Mouse (Mus musculus) lung, adult 18-20 months (tissue): ENCODE data around the gene Gm33543.

Source experiments
- DNase-seq, 2 experiments: peaks; one replicate each; pipeline ENCODE4 v3.0.0; 2022; ENCODE audit warnings: mixed read lengths in 2 of 2

Gene Gm33543

DNA sequence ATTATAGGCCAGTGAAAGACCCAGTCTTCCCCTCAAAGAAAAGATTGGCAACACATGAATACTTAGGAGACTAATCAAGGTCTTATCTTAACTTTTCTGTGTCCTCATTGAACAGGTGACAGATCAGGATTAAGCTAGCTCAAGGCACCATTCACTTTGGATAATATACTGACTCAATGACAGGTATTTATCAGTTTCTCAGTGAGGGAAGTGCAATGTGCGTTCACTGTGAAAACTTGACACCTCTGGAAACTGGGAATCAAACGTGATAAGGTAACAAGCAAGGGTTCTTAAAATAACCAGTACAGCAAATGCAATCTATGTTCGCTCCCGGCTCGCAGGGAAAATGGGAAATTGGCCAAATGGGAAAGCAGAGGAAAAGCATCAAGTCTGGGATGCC, 11.8 kb downstream of the Gm33543 start:
- DNase-seq, result no peak

DNA sequence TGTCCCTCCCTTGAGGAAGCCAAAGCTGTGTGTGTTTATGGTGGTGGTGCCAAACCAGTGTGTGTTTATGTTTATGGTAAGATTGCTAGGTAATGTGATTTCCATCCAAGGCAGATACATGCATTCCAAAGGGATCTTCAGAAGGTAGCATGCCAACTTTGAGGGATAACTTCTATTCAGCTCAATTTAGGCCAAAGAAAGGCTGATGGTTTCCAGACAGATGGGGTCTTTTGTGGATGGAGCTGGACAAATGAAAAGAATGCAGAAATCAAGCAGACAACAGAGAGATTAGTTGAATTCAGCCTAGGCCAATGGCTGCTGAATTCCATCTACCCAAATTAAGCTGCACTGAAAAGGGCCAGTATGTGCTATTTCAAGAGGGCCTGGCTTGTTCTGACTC, 13.3 kb downstream of the Gm33543 start:
- DNase-seq, result no peak

GRCm38 (mm10) chr10:95828374-95828773, 14.4 kb downstream of the Gm33543 start:
- DNase-seq, result no peak

GRCm38 (mm10) chr10:95825651-95826050, 17.1 kb downstream of the Gm33543 start:
- DNase-seq, result no peak

DNA sequence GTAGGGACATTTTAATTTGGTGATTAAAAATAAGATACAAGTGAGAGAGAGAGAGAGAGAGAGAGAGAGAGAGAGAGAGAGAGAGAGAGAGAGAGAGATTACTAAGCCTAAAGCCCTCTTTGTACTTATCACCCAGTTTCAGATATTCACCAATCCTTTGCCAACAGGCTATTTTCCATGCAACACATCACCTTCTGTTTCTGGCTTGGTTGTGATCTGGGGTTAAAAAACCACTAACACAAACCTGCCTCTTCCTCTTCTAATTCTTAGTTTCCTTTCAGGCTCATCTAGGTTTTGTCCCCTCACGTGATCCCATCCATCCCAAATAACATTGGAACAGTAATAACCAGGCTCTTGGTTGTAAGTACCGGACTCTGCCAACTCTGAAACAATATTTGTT, 24.2 kb downstream of the Gm33543 start:
- no peak for DNase-seq

GRCm38 (mm10) chr10:95817419-95818161, 25.1 kb downstream of the Gm33543 start:
- DNase-seq, result peak in 1 of 2 experiments; percentile 4

GRCm38 (mm10) chr10:95814351-95814750, 28.4 kb downstream of the Gm33543 start:
- no peak for DNase-seq

GRCm38 (mm10) chr10:95811869-95812268, 30.9 kb downstream of the Gm33543 start:
- DNase-seq, result no peak

- DNase-seq, result no peak
These were observed 41.3 kb downstream of the Gm33543 start for GRCm38 (mm10) chr10:95801443-95801811.

DNA sequence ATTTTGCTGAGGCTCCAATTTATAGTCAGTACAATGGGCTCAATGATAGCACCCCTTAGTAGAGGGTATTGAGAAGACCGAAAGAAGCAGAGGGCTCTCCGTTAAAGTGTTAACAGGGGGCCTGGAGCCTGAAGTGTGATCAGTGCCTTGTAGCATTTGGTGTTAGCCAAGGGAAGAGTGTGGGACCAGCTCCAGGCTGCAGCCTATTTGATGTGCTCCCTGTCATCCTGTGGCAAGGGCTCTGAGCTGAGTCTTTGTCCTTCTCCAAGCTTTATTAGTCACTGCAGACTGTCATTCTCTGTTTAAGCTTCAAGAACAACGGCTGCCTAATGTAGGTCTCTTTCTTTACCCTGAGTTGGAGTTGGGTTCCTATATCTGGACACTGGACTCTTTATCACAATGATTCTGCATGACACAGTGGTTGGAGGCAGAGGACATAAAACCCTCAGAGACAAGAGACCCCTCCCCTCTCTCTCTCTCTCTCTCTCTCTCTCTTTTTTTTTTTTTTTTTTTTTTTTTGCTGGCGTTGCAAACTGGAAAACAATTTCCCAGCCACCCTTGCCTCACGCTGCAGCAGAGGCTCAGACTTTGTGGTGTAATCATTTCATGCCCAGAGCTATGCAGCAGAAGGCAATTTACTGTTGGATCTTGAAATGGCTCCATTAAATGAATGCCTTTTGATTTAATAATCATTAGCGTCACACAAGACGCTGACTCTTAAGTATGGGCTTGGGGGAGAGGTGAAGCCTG, 41.9 kb downstream of the Gm33543 start:
- no peak for DNase-seq

DNA sequence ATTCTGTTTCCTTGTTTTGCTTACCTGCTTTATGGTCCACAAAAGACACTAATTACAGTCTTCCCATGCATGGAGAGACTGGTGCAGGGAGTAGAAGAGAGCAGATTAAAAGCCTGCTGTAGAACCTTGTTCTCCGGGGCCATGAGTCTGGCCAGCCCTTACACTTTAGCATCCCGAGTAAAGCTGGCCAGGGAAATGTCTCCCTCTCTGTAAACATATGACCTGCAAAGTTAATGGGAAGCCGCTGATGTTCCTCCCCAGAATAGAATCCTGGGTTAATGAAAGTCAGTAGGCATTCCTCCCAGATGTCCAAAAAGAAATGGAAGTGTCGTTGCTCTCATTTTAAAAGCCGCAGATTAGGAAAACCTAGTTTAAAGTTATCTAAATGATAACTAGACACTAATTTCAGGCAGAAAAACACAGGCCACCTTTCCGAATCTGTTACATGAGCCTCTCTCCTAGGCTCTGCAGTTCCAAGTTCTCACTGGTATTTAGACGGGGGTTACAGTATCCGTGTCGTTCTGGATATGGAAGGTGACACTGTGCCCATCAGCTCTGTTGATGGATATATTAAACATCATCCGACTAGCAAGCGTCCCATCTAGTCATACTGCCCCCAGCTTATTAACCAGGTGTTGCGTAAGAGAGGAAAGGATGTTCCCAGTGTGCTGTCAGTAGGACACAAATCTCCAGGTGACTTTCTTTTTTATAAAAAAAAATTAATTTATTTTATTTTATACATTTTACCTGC, 44.9 kb downstream of the Gm33543 start:
- no peak for DNase-seq

- DNase-seq, result no peak
These were observed 47.2 kb downstream of the Gm33543 start for GRCm38 (mm10) chr10:95795500-95795899.

DNA sequence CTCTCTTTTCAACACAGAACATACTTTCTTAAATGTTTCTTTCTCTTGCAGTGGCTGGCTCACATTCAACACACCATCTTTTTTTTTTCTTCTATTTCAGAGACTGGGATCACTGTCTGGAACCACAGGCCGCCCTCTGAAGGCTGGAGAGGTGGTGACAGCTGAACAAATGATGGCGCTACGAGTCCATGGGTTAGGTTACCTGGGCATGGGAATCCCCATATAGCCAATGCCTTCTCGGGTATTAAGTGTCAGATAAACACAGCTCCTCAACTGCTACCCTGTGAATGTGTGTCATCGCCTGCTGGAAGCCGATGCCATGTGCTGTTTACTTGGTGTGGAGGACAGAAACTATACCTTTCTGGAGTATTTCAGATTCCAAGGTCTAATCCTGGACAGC, 48.0 kb downstream of the Gm33543 start:
- no peak for DNase-seq

- DNase-seq, result no peak
These were observed 51.3 kb downstream of the Gm33543 start for GRCm38 (mm10) chr10:95791427-95791804.

DNA sequence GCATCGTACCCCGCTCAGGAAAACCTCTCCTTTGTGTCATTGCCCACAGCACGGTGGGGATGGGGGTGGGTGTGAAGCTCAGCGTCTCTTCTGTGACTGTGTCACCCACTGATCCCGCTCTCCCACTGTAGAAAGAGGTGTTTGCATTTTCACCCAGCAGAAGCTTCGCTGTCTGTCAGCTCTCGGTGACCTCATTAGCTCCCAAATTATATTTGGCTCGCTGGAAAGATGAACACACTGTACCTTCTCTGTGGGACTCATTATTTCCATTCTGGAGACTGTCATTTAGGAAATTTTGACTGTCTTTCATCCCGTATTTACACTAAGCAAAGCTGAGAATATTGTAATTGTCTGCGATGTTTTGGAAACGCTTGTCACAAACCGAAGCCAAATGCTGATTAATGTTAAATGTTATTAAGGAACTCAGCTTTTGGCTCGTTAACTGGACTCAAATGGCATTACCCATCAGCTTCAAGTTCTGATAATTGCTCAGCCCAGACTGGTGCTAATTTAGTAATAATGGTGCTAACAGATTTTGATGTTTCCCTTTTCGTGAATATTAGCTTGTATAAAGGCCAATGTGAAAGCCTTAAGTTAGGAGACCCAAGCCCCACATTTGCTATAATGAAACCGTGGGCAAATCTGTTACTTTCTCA, 51.8 kb downstream of the Gm33543 start:
- DNase-seq, result no peak

GRCm38 (mm10) chr10:95787176-95787575, 55.6 kb downstream of the Gm33543 start:
- no peak for DNase-seq

DNA sequence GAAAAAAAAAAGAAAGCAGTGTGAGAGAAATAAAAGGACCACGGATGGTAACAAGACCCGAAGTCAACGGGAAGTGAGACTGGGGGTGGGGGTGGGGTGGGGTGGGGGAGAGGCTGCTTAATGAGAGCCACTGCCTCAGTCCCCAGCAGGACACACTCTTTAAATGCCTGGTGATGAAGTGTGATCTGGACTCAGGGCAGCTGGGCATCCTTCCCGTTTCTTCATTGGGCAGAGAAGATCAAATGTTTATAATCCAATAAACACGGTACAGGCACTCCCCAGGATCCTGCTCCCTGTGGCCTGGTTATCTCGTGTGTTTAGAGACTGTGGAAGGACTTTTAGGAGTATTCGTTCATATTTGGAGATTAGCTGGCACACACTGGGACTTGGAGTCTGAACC, 57.9 kb downstream of the Gm33543 start:
- no peak for DNase-seq

DNA sequence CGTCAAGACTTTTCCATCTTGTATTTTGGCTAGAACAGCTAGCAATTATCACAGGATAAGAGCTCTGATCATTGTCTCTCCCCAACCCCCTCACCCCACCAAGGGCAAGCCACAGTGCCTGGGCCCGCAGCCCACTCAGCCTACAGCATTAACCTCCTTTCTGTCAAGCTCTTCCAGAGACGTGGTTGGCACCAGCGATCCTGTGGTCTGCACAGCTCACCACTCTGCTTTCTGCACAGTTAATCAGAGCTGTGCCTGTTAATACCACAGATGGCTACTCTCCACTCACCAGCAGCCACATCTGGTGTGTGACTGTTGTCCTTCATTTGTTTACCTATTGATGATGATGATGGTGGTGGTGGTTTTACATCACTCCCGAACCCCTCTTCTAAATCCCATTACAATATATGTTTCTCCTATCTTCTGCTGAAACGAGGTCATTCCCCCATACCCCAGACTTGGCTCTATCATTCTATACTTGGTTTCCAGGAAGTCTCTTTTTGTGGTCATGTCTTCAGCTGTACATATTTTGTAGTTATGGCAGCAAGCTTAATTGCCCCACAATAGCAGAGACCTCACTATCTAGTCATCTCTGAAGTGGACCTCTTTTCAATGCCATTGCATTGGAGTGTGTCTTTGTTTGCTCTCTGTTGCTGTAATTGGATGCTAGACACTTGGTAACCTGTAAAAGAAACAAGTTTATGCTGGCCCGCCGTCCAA, 61.7 kb downstream of the Gm33543 start:
- peak in 1 of 2 experiments; percentile 13 for DNase-seq

GRCm38 (mm10) chr10:95779801-95780385, 62.8 kb downstream of the Gm33543 start:
- DNase-seq, result peak; percentile 25 to 52

DNA sequence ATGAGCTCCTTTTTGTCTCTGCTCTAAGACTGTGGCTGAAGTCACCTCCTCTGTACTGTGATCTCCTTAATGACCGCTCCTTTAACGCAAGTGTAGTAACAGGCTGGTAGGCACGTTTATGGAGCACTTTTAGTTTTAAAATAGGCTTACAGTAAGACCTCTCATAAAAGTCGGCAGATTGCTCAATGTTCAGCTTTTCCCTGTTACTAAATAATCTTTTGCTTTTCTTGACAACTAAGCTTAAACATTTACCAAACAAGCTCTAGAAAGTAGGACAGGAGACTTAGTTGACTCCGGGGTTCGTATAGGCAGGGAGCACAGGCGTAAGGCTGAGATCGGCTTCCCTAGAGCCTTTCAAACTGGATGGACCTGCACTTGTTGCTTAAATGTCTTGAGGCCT, 64.1 kb downstream of the Gm33543 start:
- no peak for DNase-seq

GRCm38 (mm10) chr10:95777701-95778320, 64.9 kb downstream of the Gm33543 start:
- no peak for DNase-seq

DNA sequence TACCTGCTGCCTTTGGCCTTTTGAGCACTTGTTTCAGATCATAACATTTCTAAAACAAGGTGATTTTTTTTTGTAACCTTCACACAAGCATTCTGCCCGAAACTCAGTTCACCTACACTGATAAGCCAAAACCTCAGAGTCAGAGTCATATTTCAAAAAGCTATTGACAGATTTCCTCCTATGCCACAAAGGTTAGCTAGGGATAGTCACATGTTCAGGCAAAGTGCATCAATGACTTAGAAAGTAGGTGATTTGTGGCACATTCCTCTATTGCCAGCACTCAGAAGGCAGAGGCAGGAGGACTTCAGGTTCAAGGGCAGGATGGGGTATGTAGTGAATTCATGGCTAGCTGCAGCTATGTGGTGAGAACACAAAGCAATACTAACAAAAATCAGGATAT, 65.7 kb downstream of the Gm33543 start:
- no peak for DNase-seq
